Mouse (Mus musculus) liver, embryonic 12.5 days (tissue): ENCODE measurements at regions not wholly inside any gene's neighbourhood (a gene's known extent, or its start where the extent isn't known, plus 50 kb on each side); places are given as distances from the start of the nearest gene placed in this dataset.
A peak's percentile ranks its signal among the peaks of the same experiment; 100 is the strongest.
"Not testable (repeated sequence)": the region's sequence is repeated elsewhere in the genome, so short reads cannot be mapped to it uniquely, and the experiment has no call there.

ENCODE experiments used
- ATAC-seq: fragments of 200-750 bp; cut with Nextera tagmentation; 2 replicates; pipeline ENCODE4 v1.8.0; 2017; ENCODE audit warnings: moderate number of reproducible peaks, mild to moderate bottlenecking, moderate library complexity
- H3K27ac ChIP-seq: fragments of 300-500 bp; sonication (generic); 2 replicates; pipeline ENCODE4 v1.5.1; 2016; ENCODE audit warnings: mild to moderate bottlenecking
- H3K27me3 ChIP-seq: fragments of 300-500 bp; sonication (generic); replicated peaks from 2 replicates; pipeline ENCODE4 v1.6.1; 2016; ENCODE audit warnings: mild to moderate bottlenecking, moderate library complexity
- H3K36me3 ChIP-seq: fragments of 300-500 bp; sonication (generic); 2 replicates; pipeline ENCODE4 v1.6.1; 2016; ENCODE audit warnings: mild to moderate bottlenecking, moderate library complexity
- H3K4me1 ChIP-seq: fragments of 300-500 bp; sonication (generic); 2 replicates; pipeline ENCODE4 v1.6.1; 2016
- H3K4me2 ChIP-seq: fragments of 300-500 bp; sonication (generic); 2 replicates; pipeline ENCODE4 v1.6.1; 2016; ENCODE audit warnings: mild to moderate bottlenecking, moderate library complexity
- H3K4me3 ChIP-seq: fragments of 300-500 bp; sonication (generic); 2 replicates; pipeline ENCODE4 v1.5.1; 2016; ENCODE audit warnings: mild to moderate bottlenecking, moderate library complexity
- H3K9ac ChIP-seq: fragments of 300-500 bp; sonication (generic); 2 replicates; pipeline ENCODE4 v1.6.1; 2016; ENCODE audit warnings: mild to moderate bottlenecking, moderate library complexity
- H3K9me3 ChIP-seq: fragments of 300-500 bp; sonication (generic); replicated peaks from 2 replicates; pipeline ENCODE4 v1.6.1; 2016; ENCODE audit warnings: mild to moderate bottlenecking, moderate library complexity
- WGBS: fragments of 180-500 bp; shearing (Covaris S2); methylation state at CpG from one replicate; pipeline ENCODE4 v1.1.7; 2016; ENCODE audit not compliant: insufficient replicate concordance; 5-methylcytosine and 5-hydroxymethylcytosine counted together

DNA sequence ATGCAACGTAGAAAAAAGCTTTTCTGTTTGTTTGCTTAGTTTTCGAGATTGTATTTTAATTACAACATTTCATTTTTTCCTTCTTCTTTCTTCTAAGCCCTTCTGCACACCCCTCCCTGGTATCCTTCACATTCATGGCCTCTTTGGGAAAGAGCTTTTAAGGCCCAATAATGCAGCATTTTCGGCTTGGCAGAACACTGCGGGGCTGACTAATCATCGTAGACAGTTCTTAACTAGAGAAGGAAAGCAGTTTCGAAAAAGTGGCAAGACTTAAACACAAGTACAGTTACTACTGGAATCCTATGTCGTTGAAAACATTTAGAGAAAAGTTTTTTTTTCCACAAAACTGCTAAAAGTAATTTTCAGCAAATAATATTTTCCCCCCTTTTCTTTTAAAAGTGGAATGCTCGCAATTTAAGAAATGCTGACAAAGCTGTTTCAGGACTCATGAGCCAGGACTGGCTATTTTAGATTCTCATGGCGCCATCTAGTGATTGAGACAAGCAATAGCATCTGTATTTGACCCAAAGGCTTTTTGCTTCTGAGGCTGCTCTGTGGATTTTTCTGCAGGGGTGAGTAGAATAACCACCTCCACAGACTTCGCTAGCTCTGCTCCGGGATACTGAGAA, 137.7 kb upstream of the Fam3c start:
- Histone ChIP-seq H3K4me3 (no peak overlapping the region), H3K4me1 (no peaks in the 10 kb centered on the region), H3K4me2 (0 out of 2 replicates have a peak overlapping the region, but pooled peaks have one; percentile 18), H3K9ac (no peak overlapping the region), H3K27me3 (no peaks in the 10 kb centered on the region), H3K9me3 (no peaks in the 10 kb centered on the region), H3K36me3 (no peaks in the 10 kb centered on the region), H3K27ac (no peak overlapping the region)
- no peak for ATAC-seq
- WGBS = 36% methylated on average over 11 of the region's 11 CpGs

- no peaks in the 10 kb centered on the region for H3K36me3 ChIP-seq
- H3K4me3 ChIP-seq = no peak overlapping the region
- H3K27me3 ChIP-seq = no peaks in the 10 kb centered on the region
- 70% methylated on average over 17 of the region's 17 CpGs for WGBS
- H3K27ac ChIP-seq = no peak overlapping the region
- ATAC-seq = no peak
- no peaks in the 10 kb centered on the region for H3K9me3 ChIP-seq
- no peak overlapping the region for H3K9ac ChIP-seq
- H3K4me2 ChIP-seq = no peak overlapping the region
- no peaks in the 10 kb centered on the region for H3K4me1 ChIP-seq
Observed at GRCm38 (mm10) chr6:22492896-22493295, 136.9 kb upstream of the Fam3c start.

DNA sequence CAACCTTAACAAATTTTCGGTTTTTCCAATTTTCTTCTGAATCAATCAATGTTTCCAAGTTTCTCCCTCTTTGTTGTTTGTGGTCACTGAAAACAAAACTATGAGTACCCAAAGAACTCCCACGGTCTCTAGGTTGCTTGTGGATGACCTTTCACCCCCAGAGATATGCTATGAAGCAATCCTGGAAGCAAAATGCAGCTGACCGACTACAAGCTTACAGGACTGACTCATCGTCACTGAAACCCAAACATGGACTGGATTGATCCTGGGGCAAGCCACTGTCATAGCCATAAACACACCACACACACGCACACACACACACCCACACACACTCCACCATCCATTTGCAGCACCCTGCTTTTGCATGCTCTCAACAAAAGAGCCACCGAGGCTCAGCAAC, 134.7 kb upstream of the Fam3c start:
- no peaks in the 10 kb centered on the region for H3K9me3 ChIP-seq
- H3K36me3 ChIP-seq = no peaks in the 10 kb centered on the region
- H3K4me1 ChIP-seq = no peaks in the 10 kb centered on the region
- WGBS = 59% methylated on average over 6 of the region's 6 CpGs
- no peak overlapping the region for H3K4me2 ChIP-seq
- H3K27me3 ChIP-seq = no peaks in the 10 kb centered on the region
- H3K27ac ChIP-seq = no peak overlapping the region
- no peak overlapping the region for H3K4me3 ChIP-seq
- H3K9ac ChIP-seq = no peak overlapping the region
- ATAC-seq = peak; percentile 44; the same call in 1 of the 2 replicates

- no peak for ATAC-seq
- 33% methylated on average over 3 of the region's 3 CpGs for WGBS
Observed at GRCm38 (mm10) chr6:22487467-22487866, 131.4 kb upstream of the Fam3c start.

DNA sequence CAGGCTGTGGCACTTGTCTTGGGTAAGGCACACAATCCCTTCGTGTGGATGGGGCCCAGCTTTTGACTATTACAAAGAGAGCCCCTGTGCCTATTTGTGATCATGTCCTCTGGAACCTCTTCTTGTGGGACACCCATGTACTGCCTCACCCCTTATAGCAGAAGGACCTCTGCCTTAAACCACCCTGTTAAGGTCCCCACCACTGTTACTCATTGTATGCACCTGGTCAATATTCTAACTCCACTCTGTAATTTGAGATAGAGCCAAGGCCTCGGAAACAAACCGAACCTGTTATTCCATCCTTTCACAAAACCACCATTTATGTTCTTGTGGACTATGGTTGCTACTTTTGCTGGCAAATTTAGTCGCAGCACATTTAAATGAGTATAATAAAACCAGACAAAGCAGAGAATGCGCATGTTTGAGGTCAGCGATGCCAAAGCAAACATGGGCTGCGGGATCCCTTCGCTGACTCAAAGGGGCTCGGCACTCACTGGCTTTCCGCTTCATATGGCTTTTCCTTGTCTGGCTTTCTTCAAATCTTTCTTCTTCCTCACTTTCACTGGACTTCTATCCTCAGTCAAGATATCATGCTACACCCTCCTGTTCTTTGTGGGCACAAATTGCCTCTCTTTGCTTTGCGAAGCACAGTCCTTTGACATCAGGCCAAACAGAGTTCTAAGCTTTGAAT, 129.9 kb upstream of the Fam3c start:
- no peak overlapping the region for H3K4me2 ChIP-seq
- no peaks in the 10 kb centered on the region for H3K27me3 ChIP-seq
- no peaks in the 10 kb centered on the region for H3K36me3 ChIP-seq
- no peak for ATAC-seq
- WGBS = 79% methylated on average over 11 of the region's 11 CpGs
- H3K9me3 ChIP-seq = no peaks in the 10 kb centered on the region
- H3K9ac ChIP-seq = no peak overlapping the region
- H3K4me1 ChIP-seq = no peaks in the 10 kb centered on the region
- no peak overlapping the region for H3K27ac ChIP-seq
- no peak overlapping the region for H3K4me3 ChIP-seq

More at GRCm38 (mm10) chr6:22487467-22487866, 131.4 kb upstream of the Fam3c start:
- Histone ChIP-seq H3K4me3 (no peak overlapping the region), H3K4me1 (no peaks in the 10 kb centered on the region), H3K27me3 (no peaks in the 10 kb centered on the region), H3K36me3 (no peaks in the 10 kb centered on the region), H3K9ac (no peak overlapping the region), H3K4me2 (no peak overlapping the region), H3K27ac (no peak overlapping the region), H3K9me3 (no peaks in the 10 kb centered on the region)

- 77% methylated on average over 4 of the region's 4 CpGs for WGBS
- H3K9ac ChIP-seq, H3K4me3 ChIP-seq: not testable (repeated sequence)
Observed at GRCm38 (mm10) chr6:22482257-22482656, 126.2 kb upstream of the Fam3c start.

DNA sequence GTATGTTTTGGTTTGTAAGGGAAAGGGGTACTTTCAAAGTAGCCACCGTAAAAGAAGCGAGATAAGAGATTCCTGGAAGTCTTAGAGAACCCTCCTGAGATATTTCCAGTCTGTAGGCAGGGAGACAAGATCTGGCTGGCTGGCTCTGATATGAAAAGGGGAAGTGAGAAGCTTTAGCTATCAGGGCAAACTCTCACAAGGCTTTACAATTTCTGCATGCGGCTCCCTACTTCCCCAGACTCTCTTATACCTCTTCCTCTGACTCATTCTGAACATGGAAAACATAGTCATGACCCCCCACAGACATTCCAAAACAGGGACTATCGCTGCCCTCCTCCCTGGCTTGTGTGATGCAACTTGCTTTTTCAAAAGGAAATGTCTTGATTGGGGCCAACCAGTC, 118.6 kb upstream of the Fam3c start:
- 17% methylated on average over 4 of the region's 4 CpGs for WGBS
- H3K27ac ChIP-seq = no peak overlapping the region
- H3K9me3 ChIP-seq = no peaks in the 10 kb centered on the region
- no peaks in the 10 kb centered on the region for H3K36me3 ChIP-seq
- H3K4me2 ChIP-seq = 0 out of 2 replicates have a peak overlapping the region, but pooled peaks have one; percentile 5
- no peak overlapping the region for H3K9ac ChIP-seq
- ATAC-seq = peak; percentile 59
- H3K4me3 ChIP-seq = no peak overlapping the region
- no peaks in the 10 kb centered on the region for H3K27me3 ChIP-seq
- H3K4me1 ChIP-seq = peaks cover 6% of the 10 kb centered on the region

More at GRCm38 (mm10) chr6:22482257-22482656, 126.2 kb upstream of the Fam3c start:
- H3K4me2 ChIP-seq, H3K27ac ChIP-seq, H3K9me3 ChIP-seq, H3K36me3 ChIP-seq, ATAC-seq, H3K27me3 ChIP-seq, H3K4me1 ChIP-seq: not testable (repeated sequence)

GRCm38 (mm10) chr6:22474011-22474410, 118.0 kb upstream of the Fam3c start:
- H3K27ac ChIP-seq = no peak overlapping the region
- no peak for ATAC-seq

GRCm38 (mm10) chr6:22472400-22472799, 116.4 kb upstream of the Fam3c start:
- ATAC-seq, H3K4me2 ChIP-seq, H3K9ac ChIP-seq, H3K4me1 ChIP-seq, H3K27ac ChIP-seq, H3K4me3 ChIP-seq, H3K36me3 ChIP-seq, H3K27me3 ChIP-seq, H3K9me3 ChIP-seq: not testable (repeated sequence)
- 74% methylated on average over 5 of the region's 5 CpGs for WGBS

More at GRCm38 (mm10) chr6:22474011-22474410, 118.0 kb upstream of the Fam3c start:
- Histone ChIP-seq H3K27me3 (no peaks in the 10 kb centered on the region), H3K9ac (no peak overlapping the region), H3K9me3 (no peaks in the 10 kb centered on the region), H3K4me2 (no peak overlapping the region), H3K36me3 (no peaks in the 10 kb centered on the region), H3K4me1 (peaks cover 6% of the 10 kb centered on the region), H3K4me3 (no peak overlapping the region)
- 24% methylated on average over 2 of the region's 2 CpGs for WGBS

- Histone ChIP-seq H3K9me3 (no peaks in the 10 kb centered on the region), H3K27ac (no peak overlapping the region), H3K27me3 (no peaks in the 10 kb centered on the region), H3K9ac (no peak overlapping the region), H3K4me1 (no peaks in the 10 kb centered on the region), H3K4me3 (no peak overlapping the region), H3K4me2 (no peak overlapping the region), H3K36me3 (no peaks in the 10 kb centered on the region)
- no peak for ATAC-seq
- 71% methylated on average over 11 of the region's 11 CpGs for WGBS
Observed at GRCm38 (mm10) chr6:22467334-22467993, 111.4 kb upstream of the Fam3c start.

DNA sequence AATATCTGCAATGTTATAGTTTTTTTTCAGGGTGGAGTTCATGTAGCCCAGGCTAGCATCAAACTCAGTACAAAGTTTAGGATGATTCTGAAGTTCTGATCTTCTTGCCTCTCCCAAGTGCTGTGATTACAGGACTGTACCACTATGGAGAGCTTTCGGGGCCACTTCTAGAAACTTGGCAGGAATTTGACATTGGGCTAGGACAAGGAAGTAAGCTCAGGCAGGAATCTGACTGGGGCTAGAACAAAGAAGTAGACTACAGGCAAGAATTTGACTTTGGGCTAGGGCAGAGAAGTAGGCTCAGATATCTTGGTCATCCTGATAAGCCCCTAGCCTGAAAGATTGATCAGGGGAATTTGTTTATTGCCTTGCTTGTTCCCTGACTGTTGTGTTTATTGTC, 109.9 kb upstream of the Fam3c start:
- Histone ChIP-seq H3K36me3 (no peaks in the 10 kb centered on the region), H3K4me3 (no peak overlapping the region), H3K9me3 (no peaks in the 10 kb centered on the region), H3K4me1 (no peaks in the 10 kb centered on the region), H3K27ac (no peak overlapping the region), H3K9ac (no peak overlapping the region), H3K27me3 (no peaks in the 10 kb centered on the region), H3K4me2 (no peak overlapping the region)
- ATAC-seq = no peak
- WGBS = 56% methylated on average over 1 of the region's 1 CpGs

GRCm38 (mm10) chr6:22459440-22460016, 103.5 kb upstream of the Fam3c start:
- Histone ChIP-seq H3K4me3 (no peak overlapping the region), H3K27me3 (no peaks in the 10 kb centered on the region), H3K4me1 (peaks cover 4% of the 10 kb centered on the region; the same call in 1 of the 2 replicates), H3K36me3 (no peaks in the 10 kb centered on the region), H3K9ac (no peak overlapping the region), H3K9me3 (no peaks in the 10 kb centered on the region), H3K4me2 (peak overlapping the region; percentile 28; the same call in 1 of the 2 replicates), H3K27ac (no peak overlapping the region)
- WGBS = 21% methylated on average over 7 of the region's 7 CpGs
- no peak for ATAC-seq
